Mouse (Mus musculus) thymus, postnatal 4 days (tissue): ENCODE results near the gene Plk4.
A peak's percentile ranks its signal among the peaks of the same experiment; 100 is the strongest.
"Not testable (repeated sequence)": the region's sequence is repeated elsewhere in the genome, so short reads cannot be mapped to it uniquely, and the experiment has no call there.

Source experiments
- DNase-seq: peaks from one replicate; pipeline ENCODE4 v3.0.0; 2021

Plk4 gene

GRCm38 (mm10) chr3:40799530-40800372, at the start of gene Plk4:
Gene Plk4 (plus strand): TSS chr3:40800019.
- DNase-seq: peak; percentile 98

GRCm38 (mm10) chr3:40760746-40761145, 39.1 kb upstream of the Plk4 start:
- DNase-seq: no peak

- no peak for DNase-seq
These were observed 38.5 kb upstream of the Plk4 start for GRCm38 (mm10) chr3:40761312-40761711.

- DNase-seq: no peak
These were observed 6.0 kb upstream of the Plk4 start for GRCm38 (mm10) chr3:40793783-40794182.

GRCm38 (mm10) chr3:40798054-40798453, 1.8 kb upstream of the Plk4 start:
- DNase-seq: no peak

GRCm38 (mm10) chr3:40798500-40798899, 1.3 kb upstream of the Plk4 start:
- DNase-seq: peak; percentile 79

GRCm38 (mm10) chr3:40800373-40800823, 579 bp downstream of the Plk4 start:
- peak; percentile 73 for DNase-seq

- DNase-seq: no peak
These were observed 7.1 kb downstream of the Plk4 start for GRCm38 (mm10) chr3:40806871-40807270.

- no peak for DNase-seq
These were observed 8.9 kb downstream of the Plk4 start for GRCm38 (mm10) chr3:40808686-40809085.

- DNase-seq: no peak
These were observed 10.1 kb downstream of the Plk4 start for GRCm38 (mm10) chr3:40809894-40810293.

- no peak for DNase-seq
These were observed 13.5 kb downstream of the Plk4 start for GRCm38 (mm10) chr3:40813275-40813674.

GRCm38 (mm10) chr3:40845521-40845920, 45.7 kb downstream of the Plk4 start:
- DNase-seq: not testable (repeated sequence)

GRCm38 (mm10) chr3:40846473-40846956, 46.7 kb downstream of the Plk4 start, which contains the start of gene Mfsd8:
Gene Mfsd8 (minus strand): TSS chr3:40846886.
- DNase-seq: peak; percentile 94

- DNase-seq: not testable (repeated sequence)
These were observed 47.0 kb downstream of the Plk4 start, which contains the start of gene Abhd18 for GRCm38 (mm10) chr3:40846957-40847017. Gene Abhd18 (plus strand): TSS chr3:40846970.

GRCm38 (mm10) chr3:40847018-40847417, 47.2 kb downstream of the Plk4 start:
- DNase-seq: peak; percentile 71

- not testable (repeated sequence) for DNase-seq
These were observed 48.1 kb downstream of the Plk4 start for GRCm38 (mm10) chr3:40847936-40848335.

GRCm38 (mm10) chr3:40853123-40853738, 53.4 kb downstream of the Plk4 start:
- not testable (repeated sequence) for DNase-seq
